Mouse (Mus musculus): ENCODE results near the gene Adamtsl5.

Gene Adamtsl5

DNA sequence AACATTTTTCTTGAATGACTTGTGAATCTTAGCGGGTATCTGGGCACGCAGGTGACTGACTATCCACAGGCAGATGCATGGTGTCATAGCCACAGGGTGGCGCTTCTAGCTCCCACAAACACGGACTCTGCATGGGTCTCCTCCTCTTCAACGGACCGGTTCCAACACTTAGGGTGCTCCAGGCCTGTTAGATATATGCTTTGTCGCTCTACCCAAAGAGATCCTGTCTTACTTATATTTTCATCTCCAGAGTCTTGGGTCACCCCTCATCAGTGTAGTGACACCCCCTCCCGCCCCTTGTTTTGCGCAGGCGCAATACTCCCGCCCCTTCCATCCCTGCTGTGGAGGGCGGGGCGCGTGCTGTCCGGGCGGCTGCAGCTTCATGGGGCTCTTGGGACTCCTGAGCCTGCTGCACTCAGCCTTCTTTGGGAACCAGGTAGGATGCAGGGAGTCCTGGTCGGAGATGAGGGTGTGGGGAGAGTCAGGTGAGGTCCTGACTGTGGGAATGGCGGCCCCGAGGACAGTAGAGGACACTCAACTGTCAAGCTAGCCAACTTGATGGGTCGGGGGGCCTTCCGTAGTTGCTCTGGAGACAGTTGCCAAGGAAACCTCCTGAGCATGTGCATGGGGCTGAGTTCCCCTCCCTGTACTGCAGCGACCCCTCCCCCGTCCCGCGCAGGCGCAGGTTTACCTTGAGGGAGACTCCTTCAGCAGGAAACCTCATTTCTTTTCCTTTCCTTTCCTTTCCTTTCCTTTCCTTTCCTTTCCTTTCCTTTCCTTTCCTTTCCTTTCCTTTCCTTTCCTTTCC lies 52.4 kb downstream of the Adamtsl5 start, which contains the start of gene Apc2:
Gene Apc2, plus strand, starts transcription at position 360 of the 808 bp plus-strand sequence.
- in situ Hi-C loops (cut with MboI, MseI), result no loop called here

DNA sequence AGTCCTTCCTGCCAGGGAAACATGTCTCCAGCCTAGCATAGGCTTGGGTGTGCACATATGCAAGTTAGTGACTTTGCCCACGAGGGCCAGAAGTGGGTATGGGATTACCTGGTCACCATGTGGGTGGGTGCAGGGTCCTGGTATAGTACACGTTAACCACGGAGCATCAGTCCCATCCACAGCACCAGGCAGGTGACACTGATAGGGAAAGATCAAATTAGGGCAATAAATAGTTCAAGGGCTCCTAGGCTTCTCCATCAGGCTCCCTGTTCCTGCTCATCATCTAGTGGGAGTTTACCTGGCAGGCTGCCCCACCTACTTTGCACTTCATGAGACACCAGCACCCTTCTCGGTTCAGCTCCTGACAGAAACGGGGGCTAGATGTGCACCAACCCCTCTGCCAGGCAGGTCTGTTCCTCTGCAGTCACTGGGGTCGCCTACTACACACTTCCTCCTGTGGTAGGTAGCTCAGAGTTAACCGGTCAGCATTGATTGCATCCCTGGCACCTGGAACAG lies 53.4 kb downstream of the Adamtsl5 start:
- in situ Hi-C loops (cut with MboI, MseI), result no loop called here

DNA sequence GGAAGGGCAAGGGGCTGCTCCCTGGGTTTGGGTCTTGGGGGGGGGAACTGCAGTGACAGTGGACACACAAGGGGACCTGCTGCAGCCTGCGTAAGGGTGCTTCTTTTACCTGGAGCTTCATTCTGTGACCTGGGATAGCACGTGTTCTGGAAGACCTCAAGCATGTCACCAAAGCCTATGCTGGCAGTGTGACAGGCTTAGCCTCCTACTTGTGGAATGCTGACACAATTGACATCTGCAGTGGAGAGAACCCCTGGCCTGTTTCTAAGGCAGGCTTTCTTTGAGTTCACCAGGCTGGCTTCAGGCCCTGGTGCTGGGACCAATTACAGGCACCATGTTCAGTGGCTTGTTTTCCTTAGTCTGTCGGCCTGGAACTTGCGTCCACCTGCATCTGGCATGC lies 53.9 kb downstream of the Adamtsl5 start:
- in situ Hi-C loops (cut with MboI, MseI), result no loop called here

DNA sequence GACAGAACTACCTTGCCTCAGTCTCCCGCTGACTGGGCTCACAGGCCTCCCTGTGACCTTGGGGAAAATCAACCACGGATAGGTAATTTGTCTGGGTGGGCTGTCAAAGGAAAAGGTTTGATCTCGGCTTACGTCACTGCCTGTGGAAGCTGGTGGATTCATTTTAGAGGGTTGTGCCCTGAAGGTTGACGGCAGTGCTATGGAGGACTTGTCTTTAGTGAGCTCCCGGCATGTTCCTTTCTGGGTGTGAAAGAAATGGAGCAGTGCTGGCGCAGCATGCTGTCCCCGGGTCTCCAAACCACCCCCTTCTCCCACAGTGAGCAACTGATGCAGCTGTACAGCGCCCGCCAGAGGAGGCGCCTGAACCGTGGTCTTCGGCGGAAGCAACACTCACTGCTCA lies 54.9 kb downstream of the Adamtsl5 start:
- in situ Hi-C loops (cut with MboI, MseI), result no loop called here

- in situ Hi-C loops (cut with MboI, MseI), result no loop called here
Observed at GRCm38 (mm10) chr10:80292251-80293146, 55.7 kb downstream of the Adamtsl5 start, which contains the start of gene Rps15. Gene Rps15, plus strand, starts transcription at chr10:80292453.
